Mouse (Mus musculus) ES-E14 (cell line): Measurements from ENCODE around the gene Copz1.

Source experiments
- CHD2 ChIP-seq: IDR thresholded peaks from 2 replicates; pipeline ENCODE4 v1.6.1; 2014; ENCODE audit warnings: mild to moderate bottlenecking, low read depth, low read length, inconsistent platforms
- HCFC1 ChIP-seq: IDR thresholded peaks from 2 replicates; pipeline ENCODE4 v1.6.1; 2012; ENCODE audit warnings: low read length, inconsistent platforms, borderline replicate concordance; ENCODE audit not compliant: insufficient read depth
- MAFK ChIP-seq: IDR thresholded peaks from 2 replicates; pipeline ENCODE4 v1.6.1; 2014; ENCODE audit warnings: mild to moderate bottlenecking, low read depth, low read length, inconsistent platforms; ENCODE audit not compliant: insufficient read depth
- ZC3H11A ChIP-seq: IDR thresholded peaks from 2 replicates; pipeline ENCODE4 v1.6.1; 2012; ENCODE audit warnings: low read depth, mild to moderate bottlenecking, inconsistent platforms, low read length, borderline replicate concordance
- ZNF384 ChIP-seq: IDR thresholded peaks from 2 replicates; pipeline ENCODE4 v1.6.1; 2012; ENCODE audit warnings: low read depth, low read length, inconsistent platforms

DNA sequence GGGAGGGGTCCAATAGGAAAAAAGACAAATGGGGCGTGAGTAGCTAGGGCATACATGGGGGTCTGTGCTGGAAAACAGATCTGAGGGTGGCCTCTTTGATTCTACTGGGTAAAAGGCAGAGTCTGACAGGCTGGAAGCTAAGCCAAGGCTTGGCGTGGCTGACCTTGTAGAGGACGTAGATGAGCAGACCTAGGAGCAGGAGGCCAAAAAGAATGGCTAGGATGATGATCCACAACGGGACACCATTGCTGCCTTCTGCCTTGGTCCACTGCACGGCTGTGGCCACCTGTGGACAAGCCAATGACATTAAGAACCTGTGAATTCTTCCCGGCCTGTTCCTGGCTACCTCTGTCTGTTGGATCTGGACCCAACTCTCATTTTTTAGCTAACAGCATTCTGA, 73.3 kb downstream of the Copz1 start:
- TF ChIP-seq HCFC1 (no peak), ZNF384 (no peak), ZC3H11A (no peak), MAFK (no peak), CHD2 (no peak)
